Mouse (Mus musculus) small intestine, adult 2 months (tissue): ENCODE data around the gene Dusp16.

Experiments
- CTCF ChIP-seq: fragments of 200-500 bp; IDR thresholded peaks from 2 replicates; pipeline ENCODE4 v1.5.1; 2012; ENCODE audit warnings: low read depth, mild to moderate bottlenecking, control low read depth, inconsistent platforms, low read length, moderate library complexity, mixed read lengths; ENCODE audit not compliant: insufficient replicate concordance, insufficient read length; ENCODE audit errors: extremely low read depth
- POLR2A ChIP-seq: fragments of 200-500 bp; IDR thresholded peaks from 2 replicates; pipeline ENCODE4 v1.6.1; 2012; ENCODE audit warnings: low read depth, mild to moderate bottlenecking, control low read depth, inconsistent platforms, low read length, moderate library complexity

DNA sequence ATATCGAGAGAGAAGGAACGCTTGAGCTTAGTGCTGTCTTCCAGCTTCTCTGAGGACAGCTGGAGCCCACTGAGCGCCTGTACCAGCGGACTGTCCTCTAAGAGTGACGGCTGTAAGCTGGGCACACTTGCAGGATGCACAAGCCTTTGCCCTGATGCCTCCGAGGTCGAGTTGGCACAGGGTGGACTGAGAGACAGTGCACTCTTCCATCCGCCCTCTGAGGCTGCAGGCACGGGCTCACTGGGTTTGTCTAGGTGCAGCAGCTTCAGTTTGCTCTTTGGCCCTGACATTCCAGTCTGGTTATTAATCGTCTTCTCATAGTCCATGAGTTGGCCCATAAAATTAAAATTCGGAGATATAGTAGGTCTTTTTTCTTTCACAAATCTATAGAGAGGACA, 73.8 kb downstream of the Dusp16 start:
- TF ChIP-seq CTCF (no peak), POLR2A (no peak)
